Mouse (Mus musculus) forebrain, postnatal 0 days (tissue): ENCODE data around the gene Nup205. TPM values are rescaled to one million over a fixed set of nuclear protein-coding genes. Genes with fewer than 3 reads are reported as not detected.
A peak's percentile ranks its signal among the peaks of the same experiment; 100 is the strongest.

ENCODE experiments used
- ATAC-seq: fragments of 200-750 bp; cut with Nextera tagmentation; 2 replicates; pipeline ENCODE4 v1.8.0; 2017; ENCODE audit warnings: mild to moderate bottlenecking, moderate library complexity
- DNase-seq: peaks from one replicate; pipeline ENCODE4 v3.0.0-alpha.2; 2015
- H3K27ac ChIP-seq: fragments of 300-500 bp; sonication (generic); 2 replicates; pipeline ENCODE4 v1.5.1; 2014; ENCODE audit warnings: low read depth, mild to moderate bottlenecking, antibody characterized with exemption, low read length, moderate library complexity, mixed read lengths
- H3K27me3 ChIP-seq: fragments of 300-500 bp; sonication (generic); 2 replicates; pipeline ENCODE4 v1.6.1; 2014; ENCODE audit warnings: mild to moderate bottlenecking, low read length, mixed read lengths; ENCODE audit not compliant: insufficient read depth
- H3K36me3 ChIP-seq: fragments of 300-500 bp; sonication (generic); 2 replicates; pipeline ENCODE4 v1.6.1; 2014; ENCODE audit warnings: mild to moderate bottlenecking, moderate library complexity; ENCODE audit not compliant: insufficient read depth
- H3K4me1 ChIP-seq: fragments of 300-500 bp; sonication (generic); 2 replicates; pipeline ENCODE4 v1.6.1; 2014; ENCODE audit warnings: antibody characterized with exemption; ENCODE audit not compliant: insufficient read depth
- H3K4me2 ChIP-seq: fragments of 300-500 bp; sonication (generic); 2 replicates; pipeline ENCODE4 v1.6.1; 2014; ENCODE audit warnings: low read depth, mild to moderate bottlenecking, moderate library complexity
- H3K4me3 ChIP-seq: fragments of 300-500 bp; sonication (generic); 2 replicates; pipeline ENCODE4 v1.5.1; 2014; ENCODE audit warnings: low read depth, low read length, mixed read lengths
- H3K9ac ChIP-seq: fragments of 300-500 bp; sonication (generic); 2 replicates; pipeline ENCODE4 v1.6.1; 2014; ENCODE audit warnings: mild to moderate bottlenecking
- H3K9me3 ChIP-seq: fragments of 300-500 bp; sonication (generic); 2 replicates; pipeline ENCODE4 v1.6.1; 2016; ENCODE audit warnings: low read length
- CTCF ChIP-seq: sonication (generic); IDR thresholded peaks from 2 replicates; pipeline ENCODE4 v1.5.1; 2016; ENCODE audit warnings: antibody characterized with exemption, control low read depth, low read depth
- WGBS: fragments of 180-500 bp; shearing (Covaris S2); extraction: QIAGEN DNeasy Blood & Tissue Kit; methylation state at CpG from one replicate; pipeline ENCODE4 v1.1.7; 2014; 5-methylcytosine and 5-hydroxymethylcytosine counted together
- polyA plus RNA-seq: library from polyadenylated mRNA; unstranded; fragments of >200 nt; fragmentation: Nextera tagmentation; extraction: Ambion mirVana; gene quantifications from 2 replicates; pipeline ENCODE4 v1.2.1, GENCODE M21; 2015
- total RNA-seq: library from RNA; depleted of rRNA; stranded (reverse); fragments of >200 nt; gene quantifications from 2 replicates; pipeline ENCODE4 v1.2.3, GENCODE M21; 2014

Gene Nup205
- total and polyA plus RNA-seq, 2 experiments from 2014 or later = 10.7 to 55.3 TPM

DNA sequence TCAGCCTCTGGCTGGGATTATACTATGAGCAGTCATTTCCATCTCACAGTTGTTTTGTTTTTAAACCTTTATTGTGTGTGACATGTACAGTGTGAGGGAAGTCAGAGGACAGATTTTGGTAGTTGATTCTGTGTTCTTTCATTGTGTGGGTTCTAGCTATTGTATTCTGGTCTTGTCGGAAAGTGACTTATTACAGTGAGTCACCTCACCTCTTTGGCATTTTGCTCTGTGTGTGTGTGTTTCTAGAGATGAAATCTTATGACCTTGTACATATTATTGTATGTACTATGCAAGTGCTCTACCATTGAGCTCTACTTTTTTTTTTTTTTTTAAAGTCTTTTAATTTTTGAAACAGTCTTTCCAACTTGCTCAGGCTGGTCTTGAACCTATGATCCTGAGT is 7.6 kb downstream of the Nup205 start:
- DNase-seq = no peak
- Histone ChIP-seq H3K36me3 (peaks cover 20% of the 10 kb centered on the region; the same call in 1 of the 2 replicates), H3K9me3 (no peaks in the 10 kb centered on the region), H3K27ac (no peak overlapping the region), H3K4me3 (no peak overlapping the region), H3K27me3 (no peaks in the 10 kb centered on the region), H3K4me2 (no peak overlapping the region), H3K9ac (no peak overlapping the region), H3K4me1 (no peaks in the 10 kb centered on the region)
- TF ChIP-seq CTCF = no peak
- 90% methylated on average over 1 of the region's 1 CpGs for WGBS
- ATAC-seq = no peak

DNA sequence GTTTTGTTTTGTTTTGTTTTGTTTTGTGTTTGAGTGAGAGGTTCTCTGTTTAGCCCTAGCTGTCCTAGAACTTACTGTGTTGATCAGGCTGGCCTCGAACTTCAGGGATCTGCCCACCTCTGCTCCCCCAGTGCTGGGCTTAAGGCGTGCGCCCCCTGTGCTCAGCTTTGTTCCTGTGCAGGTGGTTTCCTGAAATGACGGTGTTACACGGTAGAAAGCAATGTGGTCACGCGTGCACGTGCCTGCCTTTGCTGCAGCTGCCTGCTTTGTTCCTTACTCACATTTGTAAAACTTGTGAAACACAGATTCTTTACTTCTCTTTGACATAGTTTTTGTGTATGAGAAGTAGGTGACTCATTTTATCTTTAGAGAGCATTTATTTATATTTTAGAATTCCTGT is 14.0 kb downstream of the Nup205 start:
- TF ChIP-seq CTCF = no peak
- no peaks in the 10 kb centered on the region for H3K27me3 ChIP-seq
- no peak for ATAC-seq

GRCm38 (mm10) chr6:35225696-35226095 is 48.5 kb downstream of the Nup205 start:
- Histone ChIP-seq H3K27ac (no peak overlapping the region), H3K9me3 (no peaks in the 10 kb centered on the region), H3K4me2 (no peak overlapping the region), H3K4me3 (no peak overlapping the region), H3K36me3 (peaks cover 38% of the 10 kb centered on the region), H3K27me3 (no peaks in the 10 kb centered on the region), H3K9ac (no peak overlapping the region), H3K4me1 (no peaks in the 10 kb centered on the region)
- WGBS = 74% methylated on average over 4 of the region's 4 CpGs
- TF ChIP-seq CTCF = no peak
- DNase-seq (no peak), ATAC-seq (no peak)

More for the DNA sequence above, 14.0 kb downstream of the Nup205 start:
- Histone ChIP-seq H3K4me3 (no peak overlapping the region), H3K9ac (no peak overlapping the region), H3K9me3 (no peaks in the 10 kb centered on the region), H3K27ac (no peak overlapping the region), H3K4me2 (no peak overlapping the region), H3K36me3 (peaks cover 44% of the 10 kb centered on the region), H3K4me1 (no peaks in the 10 kb centered on the region)
- 91% methylated on average over 8 of the region's 8 CpGs for WGBS
- no peak for DNase-seq

DNA sequence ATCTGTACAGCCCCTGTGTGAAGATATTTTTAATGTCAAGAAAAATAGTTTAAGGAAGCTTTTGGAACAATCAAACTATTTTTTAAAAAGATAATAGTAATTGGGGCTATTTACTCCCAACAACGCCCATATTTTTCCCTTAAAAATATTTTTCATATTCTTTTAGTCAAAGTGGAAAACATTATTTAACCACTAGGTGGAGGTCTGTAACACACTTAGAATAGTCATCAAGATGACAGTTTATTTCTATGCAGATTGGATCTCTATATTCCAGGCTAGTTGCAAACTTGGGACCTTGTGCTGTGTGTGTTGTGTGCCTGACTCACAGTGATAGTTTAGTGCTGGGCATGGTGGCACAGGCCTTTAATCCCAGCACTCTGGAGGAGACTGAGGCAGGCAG is 52.2 kb downstream of the Nup205 start:
- Histone ChIP-seq H3K9me3 (no peaks in the 10 kb centered on the region), H3K36me3 (peaks cover 52% of the 10 kb centered on the region), H3K27me3 (no peaks in the 10 kb centered on the region), H3K4me3 (no peak overlapping the region), H3K27ac (no peak overlapping the region), H3K4me1 (no peaks in the 10 kb centered on the region), H3K4me2 (no peak overlapping the region), H3K9ac (no peak overlapping the region)
- 94% methylated on average over 1 of the region's 1 CpGs for WGBS
- ATAC-seq = peak; percentile 25; the same call in 1 of the 2 replicates
- peak; percentile 47 for TF ChIP-seq CTCF
- DNase-seq = no peak

DNA sequence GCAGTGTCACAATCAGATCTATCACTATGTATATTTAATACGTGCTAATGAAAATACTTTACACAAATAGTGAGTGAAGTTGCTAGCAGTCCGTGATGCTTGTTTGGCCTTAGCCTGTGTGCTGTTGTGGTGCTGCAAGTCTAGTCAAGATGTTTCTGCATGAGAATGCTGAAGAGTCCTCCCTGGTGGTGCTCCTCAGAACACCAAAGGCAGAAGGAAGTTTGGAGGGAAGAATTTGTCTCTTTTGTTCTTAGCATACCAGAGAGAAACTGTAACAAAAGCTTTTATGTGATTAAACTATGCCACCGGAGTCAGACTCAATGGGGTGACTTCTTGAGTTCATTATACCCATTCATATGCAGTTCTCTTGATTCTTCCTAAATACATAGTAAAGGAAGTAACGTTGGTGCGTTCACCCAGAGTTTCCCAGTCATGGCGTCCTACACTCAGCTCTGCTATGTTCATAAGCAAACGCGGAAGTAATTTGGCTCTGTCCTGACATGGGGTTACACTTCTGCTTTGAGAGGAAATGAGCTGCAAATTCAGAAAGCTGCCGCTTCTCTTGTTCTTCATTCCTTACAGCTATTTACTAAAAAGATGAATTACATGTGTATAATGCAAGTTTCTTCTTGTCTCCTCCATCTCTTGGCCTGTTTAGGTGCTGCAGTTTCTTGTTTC is 59.0 kb downstream of the Nup205 start:
- DNase-seq (no peak), ATAC-seq (no peak)
- WGBS = 60% methylated on average over 9 of the region's 9 CpGs
- peaks cover 68% of the 10 kb centered on the region for H3K36me3 ChIP-seq
- no peak overlapping the region for H3K4me3 ChIP-seq
- H3K9me3 ChIP-seq = no peaks in the 10 kb centered on the region
- no peak overlapping the region for H3K4me2 ChIP-seq
- H3K4me1 ChIP-seq = no peaks in the 10 kb centered on the region
- no peak for TF ChIP-seq CTCF
- H3K9ac ChIP-seq = no peak overlapping the region
- H3K27ac ChIP-seq = no peak overlapping the region
- no peaks in the 10 kb centered on the region for H3K27me3 ChIP-seq

GRCm38 (mm10) chr6:35243252-35243651 is 66.0 kb downstream of the Nup205 start:
- H3K27ac ChIP-seq = no peak overlapping the region
- DNase-seq (no peak), ATAC-seq (no peak)
- no peaks in the 10 kb centered on the region for H3K9me3 ChIP-seq
- H3K4me2 ChIP-seq = no peak overlapping the region
- peaks cover 62% of the 10 kb centered on the region for H3K36me3 ChIP-seq
- no peaks in the 10 kb centered on the region for H3K27me3 ChIP-seq
- no peaks in the 10 kb centered on the region for H3K4me1 ChIP-seq
- peak; percentile 31; the same call in 1 of the 2 replicates for TF ChIP-seq CTCF
- WGBS = 98% methylated on average over 4 of the region's 4 CpGs
- H3K4me3 ChIP-seq = no peak overlapping the region
- H3K9ac ChIP-seq = no peak overlapping the region

GRCm38 (mm10) chr6:35243989-35244388 is 66.8 kb downstream of the Nup205 start:
- Histone ChIP-seq H3K9ac (no peak overlapping the region), H3K9me3 (no peaks in the 10 kb centered on the region), H3K27me3 (no peaks in the 10 kb centered on the region), H3K4me2 (no peak overlapping the region), H3K27ac (no peak overlapping the region), H3K4me1 (no peaks in the 10 kb centered on the region), H3K36me3 (peaks cover 58% of the 10 kb centered on the region), H3K4me3 (no peak overlapping the region)
- WGBS = 89% methylated on average over 9 of the region's 9 CpGs
- no peak for TF ChIP-seq CTCF
- ATAC-seq = no peak
- DNase-seq = no peak
